Mouse (Mus musculus) forebrain, embryonic 11.5 days (tissue): ENCODE data around the gene Abcc4. TPM values are rescaled to one million over a fixed set of nuclear protein-coding genes. Genes with fewer than 3 reads are reported as not detected.

ENCODE experiments used
- ATAC-seq: fragments of 200-750 bp; cut with Nextera tagmentation; replicated peaks from 2 replicates; pipeline ENCODE4 v1.8.0; 2017; ENCODE audit warnings: moderate TSS enrichment; ENCODE audit not compliant: low FRiP score
- DNase-seq: peaks from one replicate; pipeline ENCODE4 v3.0.0-alpha.2; 2017; ENCODE audit warnings: low spot score
- H3K27ac ChIP-seq: fragments of 300-500 bp; sonication (generic); 2 replicates; pipeline ENCODE4 v1.5.1; 2014; ENCODE audit warnings: low read depth, low read length
- H3K27me3 ChIP-seq: fragments of 300-500 bp; sonication (generic); 2 replicates; pipeline ENCODE4 v1.6.1; 2014; ENCODE audit warnings: mild to moderate bottlenecking, low read length, mixed read lengths; ENCODE audit not compliant: control insufficient read depth, insufficient read depth
- H3K36me3 ChIP-seq: fragments of 300-500 bp; sonication (generic); 2 replicates; pipeline ENCODE4 v1.6.1; 2014; ENCODE audit warnings: mild to moderate bottlenecking, low read length, moderate library complexity, mixed read lengths; ENCODE audit not compliant: control insufficient read depth, insufficient read depth
- H3K4me1 ChIP-seq: fragments of 300-500 bp; sonication (generic); replicated peaks from 2 replicates; pipeline ENCODE4 v1.6.1; 2014; ENCODE audit warnings: low read length, mixed read lengths; ENCODE audit not compliant: control insufficient read depth, insufficient read depth
- H3K4me2 ChIP-seq: fragments of 300-500 bp; sonication (generic); 2 replicates; pipeline ENCODE4 v1.6.1; 2014; ENCODE audit warnings: low read depth, mild to moderate bottlenecking, low read length, moderate library complexity, mixed read lengths; ENCODE audit not compliant: severe bottlenecking
- H3K4me3 ChIP-seq: fragments of 300-500 bp; sonication (generic); 2 replicates; pipeline ENCODE4 v1.5.1; 2014; ENCODE audit warnings: low read depth, low read length
- H3K9ac ChIP-seq: fragments of 300-500 bp; sonication (generic); 2 replicates; pipeline ENCODE4 v1.6.1; 2014; ENCODE audit warnings: low read length
- H3K9me3 ChIP-seq: fragments of 300-500 bp; sonication (generic); 2 replicates; pipeline ENCODE4 v1.6.1; 2016; ENCODE audit warnings: low read length, mixed read lengths; ENCODE audit not compliant: control insufficient read depth
- WGBS: fragments of 180-500 bp; shearing (Covaris S2); extraction: QIAGEN DNeasy Blood & Tissue Kit; methylation state at CpG from one replicate; pipeline ENCODE4 v1.1.7; 2014; 5-methylcytosine and 5-hydroxymethylcytosine counted together
- microRNA-seq: library from miRNA; unstranded; fragments of <30 nt; microRNA quantifications from one replicate; pipeline ENCODE4, GENCODE M21; 2016; ENCODE audit not compliant: insufficient number of aligned reads
- polyA plus RNA-seq: library from polyadenylated mRNA; unstranded; fragments of >200 nt; fragmentation: Nextera tagmentation; extraction: Ambion mirVana; gene quantifications from 2 replicates; pipeline ENCODE4 v1.2.1, GENCODE M21; 2014

Gene Abcc4
- polyA plus RNA-seq, 1 experiment from 2014 or later: 4.0 TPM

DNA sequence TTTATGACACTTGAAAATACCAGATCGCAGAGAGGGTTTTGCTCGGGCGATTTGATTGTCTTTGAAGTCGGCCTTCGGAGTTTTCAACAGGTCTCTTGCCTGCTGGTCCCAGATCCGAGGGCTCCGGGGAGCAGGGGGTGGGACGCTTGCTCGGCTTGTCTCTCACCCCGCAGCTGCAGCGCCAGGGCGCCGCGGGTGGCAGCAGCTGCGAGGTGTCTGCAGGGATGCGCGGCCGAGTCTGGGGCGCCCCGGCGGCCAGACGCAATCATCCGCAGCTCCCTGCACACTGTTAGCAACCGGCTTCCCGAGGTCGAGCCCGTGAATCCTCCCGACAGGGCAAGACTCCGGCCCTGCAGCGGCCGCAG lies 269.2 kb downstream of the Abcc4 start:
- H3K36me3 ChIP-seq: no peaks in the 10 kb centered on the region
- peaks cover 6% of the 10 kb centered on the region for H3K4me1 ChIP-seq
- H3K27me3 ChIP-seq: peaks cover 13% of the 10 kb centered on the region

DNA sequence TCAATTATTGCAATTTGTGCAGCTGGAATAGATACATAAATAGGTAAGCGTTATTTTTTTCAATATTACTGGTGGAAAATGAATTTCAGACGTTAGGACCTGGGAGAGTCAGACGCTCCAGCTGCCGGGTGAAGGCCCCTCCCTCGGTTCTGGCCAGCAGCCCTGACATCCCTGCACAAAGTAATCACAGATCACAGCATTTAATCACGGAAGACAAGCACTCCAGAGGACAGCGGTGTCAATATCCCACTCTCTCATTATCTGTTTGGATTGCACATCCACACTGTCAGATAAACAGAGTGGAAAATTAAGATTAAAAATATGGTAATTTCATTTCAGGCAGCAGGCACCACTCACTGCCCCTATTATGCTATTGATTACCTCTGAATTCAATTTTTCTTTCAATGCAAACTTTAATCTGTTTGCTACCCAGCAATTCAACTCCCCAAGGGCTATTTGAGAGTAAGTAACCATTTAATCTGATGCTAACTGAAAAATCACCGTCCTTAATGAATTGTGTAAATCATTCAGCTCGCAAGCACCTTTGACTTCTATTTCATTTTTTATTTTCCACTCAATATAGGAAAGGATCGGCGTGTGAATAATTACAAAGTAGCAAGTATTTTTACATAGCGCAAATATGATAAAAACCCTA lies 270.2 kb downstream of the Abcc4 start:
- Histone ChIP-seq H3K27me3 (peaks cover 14% of the 10 kb centered on the region), H3K36me3 (no peaks in the 10 kb centered on the region), H3K4me3 (no peak overlapping the region), H3K4me1 (peaks cover 6% of the 10 kb centered on the region), H3K4me2 (no peak overlapping the region), H3K9me3 (no peaks in the 10 kb centered on the region), H3K27ac (no peak overlapping the region), H3K9ac (no peak overlapping the region)
- WGBS: 10% methylated on average over 12 of the region's 12 CpGs
- ATAC-seq (peak; percentile 42; the same call in 1 of the 2 replicates), DNase-seq (no peak)

More for the DNA sequence above, 269.2 kb downstream of the Abcc4 start:
- H3K4me3 ChIP-seq: peak overlapping the region; percentile 48
- DNase-seq: peak; percentile 79
- H3K9ac ChIP-seq: peak overlapping the region; percentile 60
- ATAC-seq: peak; percentile 75
- under 1% methylated on average over 23 of the region's 31 CpGs for WGBS
- 0 out of 2 replicates have a peak overlapping the region, but pooled peaks have one; percentile 25 for H3K27ac ChIP-seq
- peak overlapping the region; percentile 91 for H3K4me2 ChIP-seq
- no peaks in the 10 kb centered on the region for H3K9me3 ChIP-seq

DNA sequence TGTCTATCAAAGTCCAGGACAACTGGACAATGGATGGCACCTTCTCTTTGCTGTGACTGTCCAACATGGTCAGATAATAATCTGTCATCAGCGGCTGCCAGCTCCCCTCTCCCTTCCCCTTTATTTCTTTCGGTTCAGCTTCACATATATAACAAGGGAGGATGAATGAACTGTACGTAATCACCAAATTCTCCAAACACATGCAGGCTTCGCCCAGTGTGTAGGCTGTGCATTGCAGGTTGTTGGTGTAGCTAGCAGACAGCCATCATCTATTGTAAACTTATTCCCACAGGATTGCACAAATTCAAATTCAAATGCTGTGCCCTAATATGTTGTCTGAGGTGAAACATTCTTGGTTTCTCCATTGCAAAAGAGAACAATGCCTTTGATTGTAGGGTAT lies 271.2 kb downstream of the Abcc4 start:
- Histone ChIP-seq H3K4me3 (no peak overlapping the region), H3K36me3 (no peaks in the 10 kb centered on the region), H3K4me2 (no peak overlapping the region), H3K27ac (no peak overlapping the region), H3K9me3 (no peaks in the 10 kb centered on the region), H3K27me3 (peaks cover 12% of the 10 kb centered on the region), H3K9ac (no peak overlapping the region), H3K4me1 (peaks cover 6% of the 10 kb centered on the region)
- ATAC-seq: no peak
- no peak for DNase-seq
- 62% methylated on average over 4 of the region's 4 CpGs for WGBS

DNA sequence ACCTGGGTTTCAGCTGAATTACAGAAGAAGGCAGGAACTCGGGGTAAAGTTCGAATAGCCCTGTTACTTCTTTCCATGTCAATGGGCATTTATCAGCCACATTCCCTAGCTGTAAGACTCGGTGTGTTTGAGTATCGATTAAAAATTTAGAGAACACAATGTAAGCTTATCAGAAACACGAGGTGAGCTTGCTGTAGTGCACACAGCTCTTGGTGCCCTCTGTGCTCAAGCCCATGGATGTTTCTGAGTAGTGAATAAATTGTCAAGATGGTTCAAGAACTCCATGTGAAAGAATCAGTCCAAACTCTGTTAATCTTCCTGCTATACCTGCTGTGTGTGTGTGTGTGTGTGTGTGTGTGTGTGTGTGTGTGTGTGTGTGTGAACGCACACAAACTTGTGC lies 272.2 kb downstream of the Abcc4 start:
- no peak for DNase-seq
- Histone ChIP-seq H3K4me2 (no peak overlapping the region), H3K9ac (no peak overlapping the region), H3K9me3 (no peaks in the 10 kb centered on the region), H3K4me3 (no peak overlapping the region), H3K27me3 (peaks cover 12% of the 10 kb centered on the region), H3K36me3 (no peaks in the 10 kb centered on the region), H3K27ac (no peak overlapping the region), H3K4me1 (peaks cover 6% of the 10 kb centered on the region)
- WGBS: 15% methylated on average over 6 of the region's 6 CpGs
- no peak for ATAC-seq

Small RNA genes within 50 kb of the gene (microRNA-seq; reads per million reads assigned to microRNA genes)
- not detected for gene Mir6391

Other genes with a start within 250 kb of the Abcc4 start
- 0.53 and 0.84 TPM in 2 replicates for gene Cldn10, start 81.7 kb upstream of the Abcc4 start, polyA plus RNA-seq
- 27.5 and 28.5 TPM in 2 replicates for gene Dzip1, start 219.2 kb upstream of the Abcc4 start, polyA plus RNA-seq
- gene Dnajc3, start 231.8 kb upstream of the Abcc4 start, polyA plus RNA-seq: 25.9 and 27.8 TPM in 2 replicates